Mouse (Mus musculus) lung, postnatal 0 days (tissue): ENCODE measurements at regions not wholly inside any gene's neighbourhood (a gene's known extent, or its start where the extent isn't known, plus 50 kb on each side); places are given as distances from the start of the nearest gene placed in this dataset.

Experiments
- ATAC-seq: fragments of 200-750 bp; cut with Nextera tagmentation; 2 replicates; pipeline ENCODE4 v1.8.0; 2017; ENCODE audit warnings: moderate library complexity
- DNase-seq: peaks from one replicate; pipeline ENCODE4 v3.0.0-alpha.2; 2016; ENCODE audit warnings: low spot score
- H3K27ac ChIP-seq: fragments of 300-500 bp; sonication (generic); 2 replicates; pipeline ENCODE4 v1.5.1; 2014; ENCODE audit warnings: antibody characterized with exemption, mild to moderate bottlenecking, low read length, mixed read lengths
- H3K27me3 ChIP-seq: fragments of 300-500 bp; sonication (generic); replicated peaks from 2 replicates; pipeline ENCODE4 v1.6.1; 2014; ENCODE audit warnings: low read length, mixed read lengths; ENCODE audit not compliant: insufficient read depth
- H3K36me3 ChIP-seq: fragments of 300-500 bp; sonication (generic); 2 replicates; pipeline ENCODE4 v1.6.1; 2014; ENCODE audit warnings: low read length, mixed read lengths; ENCODE audit not compliant: insufficient read depth
- H3K4me1 ChIP-seq: fragments of 300-500 bp; sonication (generic); 2 replicates; pipeline ENCODE4 v1.6.1; 2014; ENCODE audit warnings: antibody characterized with exemption, low read depth, low read length, mixed read lengths; ENCODE audit not compliant: insufficient read depth
- H3K4me2 ChIP-seq: fragments of 300-500 bp; sonication (generic); replicated peaks from 2 replicates; pipeline ENCODE4 v1.6.1; 2014; ENCODE audit warnings: low read depth, mild to moderate bottlenecking, low read length, moderate library complexity, mixed read lengths
- H3K4me3 ChIP-seq: fragments of 300-500 bp; sonication (generic); 2 replicates; pipeline ENCODE4 v1.5.1; 2014; ENCODE audit warnings: low read depth, low read length
- H3K9ac ChIP-seq: fragments of 300-500 bp; sonication (generic); replicated peaks from 2 replicates; pipeline ENCODE4 v1.6.1; 2014; ENCODE audit warnings: low read depth, mild to moderate bottlenecking
- H3K9me3 ChIP-seq: fragments of 300-500 bp; sonication (generic); 2 replicates; pipeline ENCODE4 v1.6.1; 2016; ENCODE audit warnings: low read length, mixed read lengths
- CTCF ChIP-seq: IDR thresholded peaks from 2 replicates; pipeline ENCODE4 v1.5.1; 2016; ENCODE audit warnings: antibody characterized with exemption, mild to moderate bottlenecking
- EP300 ChIP-seq: IDR thresholded peaks from 2 replicates; pipeline ENCODE4 v1.6.1; 2016; ENCODE audit warnings: antibody characterized with exemption, mild to moderate bottlenecking, control low read depth
- WGBS: fragments of 180-500 bp; shearing (Covaris S2); extraction: QIAGEN DNeasy Blood & Tissue Kit; methylation state at CpG from one replicate; pipeline ENCODE4 v1.1.7; 2014; 5-methylcytosine and 5-hydroxymethylcytosine counted together

DNA sequence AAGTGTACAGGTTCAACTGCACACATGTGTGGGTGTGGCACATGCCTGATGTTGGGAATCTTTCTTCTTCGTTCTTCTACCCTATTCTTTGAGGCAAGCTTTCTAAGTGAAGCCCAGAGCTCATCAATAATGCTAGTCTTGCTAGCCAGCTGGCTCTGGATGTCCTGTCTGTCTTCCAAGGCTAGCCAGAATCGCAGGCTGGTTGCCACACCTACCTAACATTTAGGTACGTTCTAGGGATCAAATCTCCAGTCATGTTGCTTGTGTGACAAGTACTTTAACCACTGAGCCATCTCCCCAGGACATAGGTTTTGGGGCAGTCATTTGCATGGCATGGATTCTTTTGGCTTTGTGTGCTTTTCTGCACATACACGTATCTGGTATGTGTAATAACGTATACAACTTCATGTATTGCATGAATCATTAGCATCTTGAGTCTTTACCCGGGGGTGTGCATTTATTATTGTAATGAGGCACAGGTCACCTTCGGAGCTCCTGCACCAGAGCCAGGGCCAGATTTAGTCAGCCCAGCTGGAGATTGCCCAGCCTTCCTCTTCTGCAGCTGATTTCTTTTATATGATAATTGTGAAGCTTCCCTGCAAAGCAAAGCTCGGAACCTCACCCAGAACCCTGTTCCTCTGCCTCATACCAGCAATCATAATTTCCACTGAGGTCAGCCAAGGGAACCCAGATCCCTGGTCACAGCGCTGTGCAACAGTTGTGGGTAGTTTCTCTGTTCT lies 50.8 kb upstream of the Ivns1abp start:
- ATAC-seq (no peak), DNase-seq (no peak)
- TF ChIP-seq EP300 (no peak), CTCF (no peak)
- Histone ChIP-seq H3K4me1 (no peaks in the 10 kb centered on the region), H3K27ac (no peak overlapping the region), H3K27me3 (no peaks in the 10 kb centered on the region), H3K36me3 (no peaks in the 10 kb centered on the region), H3K9ac (no peak overlapping the region), H3K4me3 (no peak overlapping the region), H3K9me3 (no peaks in the 10 kb centered on the region), H3K4me2 (no peak overlapping the region)
- WGBS: 78% methylated on average over 9 of the region's 9 CpGs
